Mouse (Mus musculus) layer of hippocampus, adult 9-11 months (tissue): ENCODE measurements around the gene Nol3.
"Not testable (repeated sequence)": the region's sequence is repeated elsewhere in the genome, so short reads cannot be mapped to it uniquely, and the experiment has no call there.

Source experiments
- DNase-seq: peaks from one replicate; pipeline ENCODE4 v3.0.0; 2022

Gene Nol3

GRCm38 (mm10) chr8:105275840-105276239, at the start of gene Nol3:
Nol3 (plus strand) TSS chr8:105276140.
- DNase-seq: no peak

GRCm38 (mm10) chr8:105231503-105232320, 44.2 kb upstream of the Nol3 start:
- DNase-seq: no peak

GRCm38 (mm10) chr8:105232321-105232693, 43.6 kb upstream of the Nol3 start:
- DNase-seq: not testable (repeated sequence)

GRCm38 (mm10) chr8:105233126-105233935, 42.6 kb upstream of the Nol3 start:
- no peak for DNase-seq

GRCm38 (mm10) chr8:105235206-105235605, 40.7 kb upstream of the Nol3 start:
- no peak for DNase-seq

- DNase-seq: no peak
These were observed 38.3 kb upstream of the Nol3 start for GRCm38 (mm10) chr8:105237442-105238142.

- DNase-seq: no peak
These were observed 34.9 kb upstream of the Nol3 start for GRCm38 (mm10) chr8:105241016-105241415.

GRCm38 (mm10) chr8:105251954-105252353, 24.0 kb upstream of the Nol3 start:
- DNase-seq: no peak

GRCm38 (mm10) chr8:105252680-105253537, 23.0 kb upstream of the Nol3 start:
- DNase-seq: no peak

GRCm38 (mm10) chr8:105253766-105254151, 22.2 kb upstream of the Nol3 start:
- no peak for DNase-seq

- peak; percentile 89 for DNase-seq
These were observed 21.6 kb upstream of the Nol3 start for GRCm38 (mm10) chr8:105254152-105254965.

- DNase-seq: peak; percentile 74
These were observed 21.0 kb upstream of the Nol3 start, which contains the start of gene B3gnt9 for GRCm38 (mm10) chr8:105254966-105255350. B3gnt9 (minus strand) TSS chr8:105255153.

GRCm38 (mm10) chr8:105257318-105258114, 18.4 kb upstream of the Nol3 start:
- no peak for DNase-seq

- DNase-seq: no peak
These were observed 16.8 kb upstream of the Nol3 start for GRCm38 (mm10) chr8:105258911-105259720.

GRCm38 (mm10) chr8:105259721-105260320, 16.1 kb upstream of the Nol3 start:
- no peak for DNase-seq

GRCm38 (mm10) chr8:105260371-105261099, 15.4 kb upstream of the Nol3 start:
- no peak for DNase-seq

- no peak for DNase-seq
These were observed 14.5 kb upstream of the Nol3 start for GRCm38 (mm10) chr8:105261326-105261980.
